Mouse (Mus musculus): ENCODE data around the gene Tdrd3. TPM values are rescaled to one million over a fixed set of nuclear protein-coding genes. Genes with fewer than 3 reads are reported as not detected.

The Tdrd3 gene
- polyA plus RNA-seq, 1 experiment from 2014 or later, result 62.5 TPM

- H3K9ac ChIP-seq (replicated peaks), result no peak overlapping the region
- H3K27me3 ChIP-seq, result no peaks in the 10 kb centered on the region
- no peak overlapping the region for H3K4me2 ChIP-seq (replicated peaks)
- H3K4me1 ChIP-seq, result peaks cover 26% of the 10 kb centered on the region
- no peaks in the 10 kb centered on the region for H3K9me3 ChIP-seq
- no peak overlapping the region for H3K27ac ChIP-seq (replicated peaks)
- ATAC-seq (replicated peaks), result no peak
- H3K4me3 ChIP-seq, result no peak overlapping the region
- 92% methylated on average over 3 of the region's 3 CpGs for WGBS
- H3K36me3 ChIP-seq, result no peaks in the 10 kb centered on the region
Observed at GRCm38 (mm10) chr14:87422432-87422831, 6.0 kb downstream of the Tdrd3 start.

DNA sequence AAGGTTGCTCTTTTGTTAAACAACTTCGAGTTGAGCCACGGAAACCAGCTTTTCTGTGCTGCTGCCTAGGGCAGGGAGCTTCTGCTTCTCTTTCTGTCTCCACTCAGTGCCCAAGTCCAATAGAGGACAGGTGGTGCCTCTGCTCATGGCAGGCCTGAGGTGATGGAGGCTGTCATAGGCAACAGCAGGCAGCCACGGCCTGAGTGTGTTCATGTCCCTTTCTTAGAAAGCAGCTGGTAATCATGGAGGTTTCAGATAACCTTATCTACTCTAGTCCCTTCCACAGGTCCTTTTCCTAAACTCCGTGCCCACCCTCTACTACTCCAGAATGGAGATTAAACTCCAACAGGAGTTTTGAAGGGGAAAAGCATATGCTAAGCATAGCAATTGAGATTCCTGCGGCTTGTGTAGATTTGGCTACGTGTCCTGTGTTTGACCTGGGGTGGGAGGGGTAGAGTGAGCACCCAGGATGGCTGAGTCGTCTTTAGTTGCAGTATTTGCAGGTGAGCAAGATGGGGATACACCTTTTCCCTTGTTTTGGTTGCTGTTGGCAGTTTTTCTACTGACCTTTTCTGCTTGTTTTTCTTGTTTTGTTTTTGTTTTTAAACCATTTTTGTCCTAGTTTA is 10.0 kb downstream of the Tdrd3 start:
- no peaks in the 10 kb centered on the region for H3K9me3 ChIP-seq
- 0 out of 2 replicates have a peak, but pooled peaks cover 3% of the 10 kb centered on the region for H3K4me1 ChIP-seq
- H3K9ac ChIP-seq (replicated peaks), result no peak overlapping the region
- H3K27ac ChIP-seq (replicated peaks), result no peak overlapping the region
- H3K27me3 ChIP-seq, result no peaks in the 10 kb centered on the region
- WGBS, result 73% methylated on average over 7 of the region's 7 CpGs
- H3K36me3 ChIP-seq, result no peaks in the 10 kb centered on the region
- H3K4me3 ChIP-seq, result no peak overlapping the region
- no peak overlapping the region for H3K4me2 ChIP-seq (replicated peaks)
- ATAC-seq (replicated peaks), result no peak

GRCm38 (mm10) chr14:87427032-87427431 is 10.6 kb downstream of the Tdrd3 start:
- no peak overlapping the region for H3K27ac ChIP-seq (replicated peaks)
- no peak overlapping the region for H3K4me3 ChIP-seq
- ATAC-seq (replicated peaks), result no peak
- no peaks in the 10 kb centered on the region for H3K9me3 ChIP-seq
- 87% methylated on average over 4 of the region's 4 CpGs for WGBS
- 0 out of 2 replicates have a peak, but pooled peaks cover 3% of the 10 kb centered on the region for H3K4me1 ChIP-seq
- H3K9ac ChIP-seq (replicated peaks), result no peak overlapping the region
- no peaks in the 10 kb centered on the region for H3K36me3 ChIP-seq
- no peaks in the 10 kb centered on the region for H3K27me3 ChIP-seq
- no peak overlapping the region for H3K4me2 ChIP-seq (replicated peaks)

GRCm38 (mm10) chr14:87427659-87428289 is 11.3 kb downstream of the Tdrd3 start:
- Histone ChIP-seq H3K4me1 (0 out of 2 replicates have a peak, but pooled peaks cover 3% of the 10 kb centered on the region), H3K4me3 (no peak overlapping the region), H3K36me3 (no peaks in the 10 kb centered on the region), H3K4me2 (replicated peaks) (no peak overlapping the region), H3K9me3 (no peaks in the 10 kb centered on the region), H3K27me3 (no peaks in the 10 kb centered on the region), H3K9ac (replicated peaks) (no peak overlapping the region), H3K27ac (replicated peaks) (no peak overlapping the region)
- no peak for ATAC-seq (replicated peaks)
- WGBS, result 81% methylated on average over 5 of the region's 5 CpGs

DNA sequence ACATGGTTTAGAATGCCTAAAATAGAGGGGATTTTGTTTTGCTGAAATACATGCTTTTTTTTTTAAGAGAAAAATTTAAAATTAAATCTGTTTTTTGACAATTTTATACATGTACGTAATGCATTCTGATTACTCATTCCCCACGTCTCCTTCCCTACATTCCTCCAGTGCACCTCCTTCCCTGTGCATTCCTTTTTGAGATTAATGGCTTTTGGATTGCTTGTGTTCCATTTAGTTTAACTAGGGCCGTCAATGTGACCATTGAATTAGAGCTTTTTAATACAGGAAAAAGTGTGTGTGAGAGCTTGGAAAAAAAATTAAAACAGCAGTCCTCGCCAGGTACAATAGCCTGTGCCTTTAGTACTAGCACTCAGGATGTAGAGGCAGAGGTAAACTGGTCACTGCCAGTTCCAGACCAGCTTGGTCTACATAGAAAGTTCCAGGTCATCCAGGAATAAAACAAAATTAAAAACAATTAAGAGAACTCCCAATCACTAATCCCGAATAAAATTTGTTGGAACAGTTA is 17.0 kb downstream of the Tdrd3 start:
- no peak overlapping the region for H3K9ac ChIP-seq (replicated peaks)
- H3K9me3 ChIP-seq, result no peaks in the 10 kb centered on the region
- no peaks in the 10 kb centered on the region for H3K27me3 ChIP-seq
- WGBS, result 65% methylated on average over 5 of the region's 5 CpGs
- H3K4me3 ChIP-seq, result no peak overlapping the region
- ATAC-seq (replicated peaks), result no peak
- H3K4me1 ChIP-seq, result no peaks in the 10 kb centered on the region
- no peak overlapping the region for H3K27ac ChIP-seq (replicated peaks)
- peaks cover 4% of the 10 kb centered on the region for H3K36me3 ChIP-seq
- no peak overlapping the region for H3K4me2 ChIP-seq (replicated peaks)

DNA sequence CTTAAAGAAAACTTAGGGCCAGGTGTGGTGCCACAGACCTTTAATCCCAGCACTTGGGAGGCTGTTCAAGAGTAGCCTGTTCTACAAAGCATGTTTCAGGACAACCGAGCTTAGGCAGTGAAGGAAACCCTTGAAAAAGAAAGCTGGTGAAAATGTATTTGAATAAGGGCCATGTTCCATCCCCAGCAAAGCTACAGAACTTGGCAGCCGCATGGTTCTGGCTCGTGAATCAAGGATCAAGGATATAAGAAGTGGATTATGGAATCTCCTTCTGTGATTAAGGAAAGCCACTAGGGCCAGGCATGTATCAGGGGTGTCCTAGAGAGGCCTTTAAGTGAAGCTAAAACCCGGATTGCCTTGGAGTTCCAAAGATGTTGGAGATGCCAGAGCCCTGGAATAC is 18.9 kb downstream of the Tdrd3 start:
- H3K9me3 ChIP-seq, result no peaks in the 10 kb centered on the region
- no peak overlapping the region for H3K27ac ChIP-seq (replicated peaks)
- ATAC-seq (replicated peaks), result no peak
- H3K4me2 ChIP-seq (replicated peaks), result no peak overlapping the region
- no peaks in the 10 kb centered on the region for H3K4me1 ChIP-seq
- WGBS, result 89% methylated on average over 4 of the region's 4 CpGs
- H3K36me3 ChIP-seq, result peaks cover 4% of the 10 kb centered on the region
- no peak overlapping the region for H3K9ac ChIP-seq (replicated peaks)
- no peak overlapping the region for H3K4me3 ChIP-seq
- no peaks in the 10 kb centered on the region for H3K27me3 ChIP-seq

DNA sequence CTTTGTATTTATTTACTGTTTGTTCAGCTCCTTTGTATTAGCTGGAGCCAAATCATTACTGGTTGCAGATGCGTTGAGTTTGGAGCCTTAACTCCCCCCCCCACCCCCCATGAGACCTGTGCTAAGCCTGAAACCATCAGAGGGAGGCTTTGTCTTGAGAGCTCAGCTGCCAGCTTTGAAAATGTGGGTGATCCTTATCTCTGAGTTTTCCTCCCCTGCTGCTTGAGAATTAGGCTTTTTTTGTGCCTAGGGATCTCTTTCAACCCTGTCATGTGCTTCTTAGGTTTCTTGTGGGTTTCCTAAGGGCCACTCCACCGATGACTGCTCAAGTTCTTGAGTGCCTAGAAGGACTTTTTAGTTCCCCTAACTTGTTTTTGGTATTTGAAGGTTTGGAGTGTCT is 23.3 kb downstream of the Tdrd3 start:
- ATAC-seq (replicated peaks), result no peak
- no peak overlapping the region for H3K4me3 ChIP-seq
- H3K4me2 ChIP-seq (replicated peaks), result no peak overlapping the region
- H3K27ac ChIP-seq (replicated peaks), result no peak overlapping the region
- no peaks in the 10 kb centered on the region for H3K4me1 ChIP-seq
- no peak overlapping the region for H3K9ac ChIP-seq (replicated peaks)
- no peaks in the 10 kb centered on the region for H3K9me3 ChIP-seq
- no peaks in the 10 kb centered on the region for H3K27me3 ChIP-seq
- 1% methylated on average over 2 of the region's 2 CpGs for WGBS
- H3K36me3 ChIP-seq, result peaks cover 4% of the 10 kb centered on the region

GRCm38 (mm10) chr14:87446331-87446913 is 30.0 kb downstream of the Tdrd3 start:
- Histone ChIP-seq H3K27ac (replicated peaks) (no peak overlapping the region), H3K36me3 (no peaks in the 10 kb centered on the region), H3K4me1 (0 out of 2 replicates have a peak, but pooled peaks cover under 1% of the 10 kb centered on the region), H3K4me3 (no peak overlapping the region), H3K9ac (replicated peaks) (no peak overlapping the region), H3K27me3 (no peaks in the 10 kb centered on the region), H3K9me3 (no peaks in the 10 kb centered on the region), H3K4me2 (replicated peaks) (no peak overlapping the region)
- 88% methylated on average over 8 of the region's 8 CpGs for WGBS
- ATAC-seq (replicated peaks), result 0 out of 2 replicates have a peak, but pooled peaks have one; percentile 46

- Histone ChIP-seq H3K4me1 (peaks cover 4% of the 10 kb centered on the region; the same call in 1 of the 2 replicates), H3K27ac (replicated peaks) (0 out of 2 replicates have a peak overlapping the region, but pooled peaks have one; percentile 17), H3K9ac (replicated peaks) (no peak overlapping the region), H3K9me3 (no peaks in the 10 kb centered on the region), H3K27me3 (no peaks in the 10 kb centered on the region), H3K4me2 (replicated peaks) (no peak overlapping the region), H3K36me3 (no peaks in the 10 kb centered on the region), H3K4me3 (no peak overlapping the region)
- ATAC-seq (replicated peaks), result peak; percentile 92
- WGBS, result 6% methylated on average over 7 of the region's 7 CpGs
Observed at GRCm38 (mm10) chr14:87451645-87452443, 35.4 kb downstream of the Tdrd3 start.

GRCm38 (mm10) chr14:87455630-87456175 is 39.3 kb downstream of the Tdrd3 start:
- Histone ChIP-seq H3K27me3 (no peaks in the 10 kb centered on the region), H3K4me2 (replicated peaks) (no peak overlapping the region), H3K4me1 (peaks cover 4% of the 10 kb centered on the region; the same call in 1 of the 2 replicates), H3K27ac (replicated peaks) (no peak overlapping the region), H3K36me3 (no peaks in the 10 kb centered on the region), H3K9ac (replicated peaks) (no peak overlapping the region), H3K9me3 (no peaks in the 10 kb centered on the region), H3K4me3 (no peak overlapping the region)
- no peak for ATAC-seq (replicated peaks)
- WGBS, result 75% methylated on average over 5 of the region's 5 CpGs

DNA sequence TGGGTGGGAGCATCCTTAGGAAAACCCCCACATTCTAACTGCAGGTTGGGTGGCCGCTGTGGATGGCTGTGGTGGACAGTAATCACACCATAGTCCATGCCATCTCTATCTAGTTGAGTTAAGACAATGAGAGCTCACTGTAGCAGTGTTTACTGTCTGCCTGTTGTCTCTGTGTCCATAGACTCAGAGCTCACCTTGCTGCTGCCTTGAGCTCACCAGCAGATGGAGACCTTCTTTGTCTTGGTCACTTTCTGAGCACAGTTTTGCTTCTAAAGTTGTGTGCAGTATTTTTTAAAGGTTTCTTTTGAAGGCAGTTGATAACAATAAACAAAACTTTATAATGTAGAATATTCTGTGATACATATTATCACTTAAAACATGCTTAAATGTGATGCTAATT is 43.3 kb downstream of the Tdrd3 start:
- H3K4me1 ChIP-seq, result no peaks in the 10 kb centered on the region
- no peak overlapping the region for H3K9ac ChIP-seq (replicated peaks)
- H3K9me3 ChIP-seq, result no peaks in the 10 kb centered on the region
- ATAC-seq (replicated peaks), result no peak
- H3K4me2 ChIP-seq (replicated peaks), result no peak overlapping the region
- no peaks in the 10 kb centered on the region for H3K27me3 ChIP-seq
- 95% methylated on average over 1 of the region's 1 CpGs for WGBS
- H3K36me3 ChIP-seq, result no peaks in the 10 kb centered on the region
- H3K27ac ChIP-seq (replicated peaks), result no peak overlapping the region
- no peak overlapping the region for H3K4me3 ChIP-seq

Data from forebrain, embryonic 15.5 days (tissue).